Comparison of ENCODE assay signal across 19 mouse cellular contexts in the genomic region with DNA sequence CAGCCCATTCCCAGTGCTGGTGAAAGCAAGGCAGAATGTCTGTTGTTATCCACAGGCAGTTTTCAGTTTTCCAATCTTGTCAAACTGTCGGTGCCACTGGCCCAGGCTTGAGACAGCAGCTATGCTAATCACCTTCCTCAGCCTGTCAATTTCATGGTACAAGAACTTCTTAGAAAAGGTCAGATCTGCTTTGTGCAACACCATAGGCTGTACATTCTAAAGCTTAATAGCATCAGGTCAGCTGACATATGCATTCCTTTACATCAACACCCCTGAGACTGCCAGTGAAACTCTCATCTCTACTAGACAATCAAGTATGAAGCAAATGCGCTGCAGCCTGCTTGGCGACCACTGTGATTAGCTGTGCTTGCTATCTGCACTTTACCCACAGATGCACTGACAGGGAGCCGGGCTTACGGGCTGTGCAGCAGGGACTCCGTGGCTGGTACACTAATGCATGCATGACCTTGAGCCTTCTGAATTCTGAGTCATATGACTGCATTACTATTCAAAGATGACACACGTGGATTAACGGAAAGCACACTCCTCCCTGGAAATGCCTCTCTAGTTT. TPM values are rescaled to one million over a fixed set of nuclear protein-coding genes. Genes with fewer than 3 reads are reported as not detected.
DNase-seq lines count a peak whose midpoint lies in the region; ATAC-seq and TF ChIP-seq lines count a peak whose summit lies in the region.
"Had no signal": no experiment of that assay in that cellular context is flagged by ENCODE, and none has a peak within 500 bp of the region (broad histone marks: within the 10 kb centered on the region; RNA-seq: fewer than 3 reads in every experiment).

No protein-coding gene starts in this region.

- peaks cover 41% of the 10 kb centered on the region for H3K4me1 ChIP-seq in heart, embryonic 13.5 days
- H3K4me1 ChIP-seq in hindbrain, postnatal 0 days (ENCODE audit: insufficient read depth, low read length) = no peaks in the 10 kb centered on the region

- no peak for TF ChIP-seq CTCF in brain, embryonic 14.5 days (IDR thresholded peaks at IDR 0.05; ENCODE audit: borderline replicate concordance, extremely low read depth, insufficient read depth, insufficient read length)
- TF ChIP-seq CTCF in hindbrain, postnatal 0 days (IDR thresholded peaks at IDR 0.05; ENCODE audit: low read depth) = no peak

- H3K9me3 ChIP-seq in heart, embryonic 13.5 days = no peaks in the 10 kb centered on the region
- no peaks in the 10 kb centered on the region for H3K9me3 ChIP-seq in hindbrain, postnatal 0 days (ENCODE audit: low read length)
- H3K9me3 ChIP-seq: embryonic facial prominence, embryonic 10.5 days; limb, embryonic 13.5 days had no signal

- H3K27me3 ChIP-seq in heart, embryonic 13.5 days (replicated peaks) = no peaks in the 10 kb centered on the region
- H3K27me3 ChIP-seq in hindbrain, postnatal 0 days (ENCODE audit: insufficient read depth, low read length) = no peaks in the 10 kb centered on the region

- no peak overlapping the region for H3K9ac ChIP-seq in heart, embryonic 13.5 days
- H3K9ac ChIP-seq in hindbrain, postnatal 0 days (replicated peaks; ENCODE audit: low read length) = no peak overlapping the region
- H3K9ac ChIP-seq: limb, embryonic 13.5 days; liver, embryonic 14.5 days had no signal

- no peaks in the 10 kb centered on the region for H3K36me3 ChIP-seq in heart, embryonic 13.5 days
- H3K36me3 ChIP-seq in hindbrain, postnatal 0 days (ENCODE audit: insufficient read depth, low read length) = no peaks in the 10 kb centered on the region
- H3K36me3 ChIP-seq: embryonic facial prominence, embryonic 10.5 days had no signal

- WGBS in heart, embryonic 13.5 days = 26% methylated on average over 8 of the region's 8 CpGs
- 20% methylated on average over 8 of the region's 8 CpGs for WGBS in hindbrain, postnatal 0 days

- peak overlapping the region; percentile 15; the same call in 1 of the 2 replicates for H3K4me2 ChIP-seq in heart, embryonic 13.5 days
- H3K4me2 ChIP-seq in hindbrain, postnatal 0 days (ENCODE audit: low read depth, low read length) = no peak overlapping the region
- H3K4me2 ChIP-seq: limb, embryonic 13.5 days had no signal

- peak; percentile 25 for DNase-seq in CD4-positive, CD25-positive, alpha-beta regulatory T cell, adult 2 months (ENCODE audit: low read depth, low spot score)
- no peak for DNase-seq in heart, postnatal 36 days
- DNase-seq in brain, embryonic 14.5 days (ENCODE audit: low read depth) = peak; percentile 59
- peak; percentile 18 for DNase-seq in hindbrain, postnatal 0 days (ENCODE audit: low spot score)
- no peak for DNase-seq in frontal cortex, adult 2 months (ENCODE audit: extremely low spot score in 1 of 2, low spot score in 1 of 2)
- DNase-seq: adrenal gland, postnatal 10 days; cerebellum, adult 11-12 months; cerebellum, postnatal 25 days; gastrocnemius, postnatal 36 days; kidney, adult 9 months; kidney, postnatal 36 days; thymus, adult 18-20 months had no signal

- no peak overlapping the region for H3K4me3 ChIP-seq in heart, embryonic 13.5 days
- no peak overlapping the region for H3K4me3 ChIP-seq in hindbrain, postnatal 0 days (ENCODE audit: low read length)
- H3K4me3 ChIP-seq: embryonic facial prominence, embryonic 10.5 days; limb, embryonic 13.5 days; myocyte had no signal

- no peak for TF ChIP-seq POLR2A in brain, embryonic 14.5 days (IDR thresholded peaks at IDR 0.05; ENCODE audit: borderline replicate concordance, extremely low read depth, insufficient read depth, insufficient read length, poor library complexity, severe bottlenecking)

- no peak for ATAC-seq in CD4-positive, CD25-positive, alpha-beta regulatory T cell, adult 4 months
- no peak for ATAC-seq in heart, embryonic 13.5 days (ENCODE audit: extremely low read depth, insufficient number of reproducible peaks, low FRiP score, low TSS enrichment)
- ATAC-seq in hindbrain, postnatal 0 days = 0 out of 2 replicates have a peak, but pooled peaks have one; percentile 38
- ATAC-seq in monocyte, adult 5-6 weeks (replicated peaks; ENCODE audit: insufficient number of reproducible peaks, low FRiP score, low TSS enrichment, poor library complexity, severe bottlenecking) = no peak

- intact Hi-C loops in heart, postnatal 36 days (cut with DNase I) = loop anchor here (5.0 kb wide), 1 partner anchor 293 kb away; no protein-coding TSS in a partner anchor

- peak overlapping the region; percentile 73 for H3K27ac ChIP-seq in heart, embryonic 13.5 days (replicated peaks)
- no peak overlapping the region for H3K27ac ChIP-seq in hindbrain, postnatal 0 days
- H3K27ac ChIP-seq: embryonic facial prominence, embryonic 10.5 days; limb, embryonic 13.5 days; liver, embryonic 14.5 days had no signal

RNA-seq across cellular contexts. Expression of a gene that starts 53.5 kb away (rescaled TPM):
- polyA plus RNA-seq in CD4-positive, CD25-positive, alpha-beta regulatory T cell, adult 4 months (2017; shearing (Covaris generic)) = 10 to 100 TPM; 18.2 to 22.9 TPM
- polyA plus RNA-seq in heart, embryonic 13.5 days (2015; fragmentation: Nextera tagmentation; extraction: Ambion mirVana) = 29.2 and 30.8 TPM in 2 replicates
- 100 to 1,000 TPM in 1 of 2 experiments, 10 to 100 TPM in 1; 85.6 to 154 TPM for total RNA-seq in heart, postnatal 36 days (2021)
- 39.4 and 41.6 TPM in 2 replicates for polyA plus RNA-seq in brain, embryonic 14.5 days (2012; rRNA removed)
- 35.3 and 48.6 TPM in 2 replicates for total RNA-seq in hindbrain, postnatal 0 days (2014; rRNA removed)
- polyA plus RNA-seq in hindbrain, postnatal 0 days (2015; fragmentation: Nextera tagmentation; extraction: Ambion mirVana) = 32.9 and 34.5 TPM in 2 replicates
- 8.6 to 15.9 TPM (median 11.1 TPM) in 3 replicates for total RNA-seq in monocyte, adult 5-6 weeks (2017)
- polyA plus RNA-seq in frontal cortex, adult 2 months (2012; rRNA removed) = 31.0 and 31.5 TPM in 2 replicates

Comparison
In these comparisons a context has a peak if more than half of its experiments do, and no peak if none do; other contexts are left out.
1. DNase-seq: peak in CD4-positive, CD25-positive, alpha-beta regulatory T cell, adult 2 months (single experiment), brain, embryonic 14.5 days (single experiment) and hindbrain, postnatal 0 days (single experiment); none in heart, postnatal 36 days (0 of 2) and frontal cortex, adult 2 months (0 of 2).